Mouse (Mus musculus): ENCODE data around the gene Ivns1abp. TPM values are rescaled to one million over a fixed set of nuclear protein-coding genes. Genes with fewer than 3 reads are reported as not detected.
"Not testable (repeated sequence)": the region's sequence is repeated elsewhere in the genome, so short reads cannot be mapped to it uniquely, and the experiment has no call there.

Ivns1abp gene
- polyA plus RNA-seq, 1 experiment from 2014 or later, result 221 TPM

DNA sequence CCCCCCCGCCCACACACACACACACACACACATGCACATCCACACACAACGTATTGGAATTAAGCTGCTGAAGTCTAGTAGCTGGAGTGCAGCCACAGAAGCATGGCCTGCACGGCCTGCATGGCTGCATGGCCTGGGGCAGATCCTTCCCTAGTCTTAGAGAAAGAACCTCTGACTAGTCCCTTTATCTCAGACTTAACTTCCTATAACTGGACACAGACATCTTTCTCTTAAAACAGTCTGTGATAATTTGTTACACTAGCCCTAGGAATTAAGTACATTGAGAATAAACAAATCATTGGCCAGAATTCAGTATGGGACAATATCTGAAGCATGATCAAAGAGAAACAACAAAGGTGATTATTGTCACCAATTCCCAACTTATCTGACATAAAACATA is 2.0 kb upstream of the Ivns1abp start:
- Histone ChIP-seq H3K36me3 (no peaks in the 10 kb centered on the region), H3K4me2 (peak overlapping the region; percentile 81), H3K27me3 (replicated peaks) (no peaks in the 10 kb centered on the region), H3K4me3 (peak overlapping the region; percentile 94; the same call in 1 of the 2 replicates), H3K9ac (peak overlapping the region; percentile 91), H3K27ac (replicated peaks) (peak overlapping the region; percentile 97), H3K9me3 (no peaks in the 10 kb centered on the region), H3K4me1 (peaks cover 71% of the 10 kb centered on the region)
- 45% methylated on average over 3 of the region's 3 CpGs for WGBS
- ATAC-seq (ENCODE audit: extremely low read depth, insufficient number of reproducible peaks, low FRiP score, low TSS enrichment), result no peak

DNA sequence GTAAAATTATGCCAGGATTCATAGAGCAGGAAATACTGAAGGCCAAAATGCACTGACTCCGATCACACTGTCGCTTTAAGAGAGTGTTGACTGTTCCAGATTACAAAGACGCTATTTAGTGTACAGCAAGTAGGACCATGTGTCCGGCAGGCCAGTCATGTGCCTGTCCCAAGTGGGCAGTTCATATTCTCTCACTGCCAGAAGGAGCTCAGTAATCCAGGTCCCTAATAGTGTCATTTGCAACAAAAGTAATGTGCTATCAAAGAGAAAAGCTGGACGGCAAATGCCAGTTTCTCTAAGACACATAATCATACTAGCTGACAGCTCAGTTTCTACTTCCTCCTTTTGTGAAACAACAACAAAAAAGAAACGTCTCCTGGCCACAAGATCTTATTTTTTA is 1.3 kb upstream of the Ivns1abp start:
- ATAC-seq (ENCODE audit: extremely low read depth, insufficient number of reproducible peaks, low FRiP score, low TSS enrichment), result no peak
- H3K4me1 ChIP-seq, result peaks cover 72% of the 10 kb centered on the region
- peak overlapping the region; percentile 91 for H3K9ac ChIP-seq

DNA sequence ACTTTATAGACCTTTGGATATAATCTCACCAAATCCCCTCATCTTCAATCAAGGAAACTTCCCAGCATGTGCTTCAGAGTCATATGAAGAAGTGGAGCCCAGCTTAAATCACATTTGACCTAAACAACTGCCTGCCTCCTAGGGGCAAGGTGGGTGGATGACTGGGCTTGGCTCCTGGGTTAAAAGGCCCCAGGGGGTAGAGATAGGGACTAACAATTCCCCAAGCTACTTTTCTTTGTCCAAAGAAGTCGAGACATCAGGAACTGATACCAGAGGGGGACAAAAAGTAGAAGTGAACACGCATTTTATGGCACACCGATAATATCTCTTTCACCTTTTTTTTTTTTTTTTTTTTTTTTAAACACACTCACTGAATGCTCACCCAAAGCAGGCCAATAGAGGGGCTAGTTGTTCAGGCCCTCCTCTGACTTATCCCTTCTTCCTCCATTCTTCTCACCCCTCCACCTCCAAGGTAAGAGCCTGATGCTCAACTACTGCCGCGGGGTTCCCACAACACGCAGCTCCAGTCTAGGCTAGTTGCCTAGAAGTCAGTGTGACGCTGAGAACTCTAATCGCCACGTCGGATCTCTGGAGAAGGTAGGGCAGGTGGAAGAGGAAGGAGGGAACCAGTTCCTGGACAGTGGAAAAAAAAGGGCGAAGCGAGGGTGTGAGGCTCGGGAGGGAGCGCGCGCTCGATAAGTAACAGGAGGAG is 550 bp upstream of the Ivns1abp start:
- under 1% methylated on average over 17 of the region's 17 CpGs for WGBS
- H3K4me3 ChIP-seq, result peak overlapping the region; percentile 94
- H3K4me2 ChIP-seq, result peak overlapping the region; percentile 81
- H3K27me3 ChIP-seq (replicated peaks), result no peaks in the 10 kb centered on the region
- no peaks in the 10 kb centered on the region for H3K36me3 ChIP-seq
- no peaks in the 10 kb centered on the region for H3K9me3 ChIP-seq
- H3K9ac ChIP-seq, result peak overlapping the region; percentile 91
- ATAC-seq (ENCODE audit: extremely low read depth, insufficient number of reproducible peaks, low FRiP score, low TSS enrichment), result no peak
- H3K27ac ChIP-seq (replicated peaks), result peak overlapping the region; percentile 97
- H3K4me1 ChIP-seq, result peaks cover 71% of the 10 kb centered on the region

More for the DNA sequence above, 1.3 kb upstream of the Ivns1abp start:
- H3K36me3 ChIP-seq, result no peaks in the 10 kb centered on the region
- H3K27ac ChIP-seq (replicated peaks), result peak overlapping the region; percentile 97
- peak overlapping the region; percentile 81 for H3K4me2 ChIP-seq
- peak overlapping the region; percentile 94 for H3K4me3 ChIP-seq
- WGBS, result 16% methylated on average over 6 of the region's 6 CpGs
- H3K27me3 ChIP-seq (replicated peaks), result no peaks in the 10 kb centered on the region
- H3K9me3 ChIP-seq, result no peaks in the 10 kb centered on the region

DNA sequence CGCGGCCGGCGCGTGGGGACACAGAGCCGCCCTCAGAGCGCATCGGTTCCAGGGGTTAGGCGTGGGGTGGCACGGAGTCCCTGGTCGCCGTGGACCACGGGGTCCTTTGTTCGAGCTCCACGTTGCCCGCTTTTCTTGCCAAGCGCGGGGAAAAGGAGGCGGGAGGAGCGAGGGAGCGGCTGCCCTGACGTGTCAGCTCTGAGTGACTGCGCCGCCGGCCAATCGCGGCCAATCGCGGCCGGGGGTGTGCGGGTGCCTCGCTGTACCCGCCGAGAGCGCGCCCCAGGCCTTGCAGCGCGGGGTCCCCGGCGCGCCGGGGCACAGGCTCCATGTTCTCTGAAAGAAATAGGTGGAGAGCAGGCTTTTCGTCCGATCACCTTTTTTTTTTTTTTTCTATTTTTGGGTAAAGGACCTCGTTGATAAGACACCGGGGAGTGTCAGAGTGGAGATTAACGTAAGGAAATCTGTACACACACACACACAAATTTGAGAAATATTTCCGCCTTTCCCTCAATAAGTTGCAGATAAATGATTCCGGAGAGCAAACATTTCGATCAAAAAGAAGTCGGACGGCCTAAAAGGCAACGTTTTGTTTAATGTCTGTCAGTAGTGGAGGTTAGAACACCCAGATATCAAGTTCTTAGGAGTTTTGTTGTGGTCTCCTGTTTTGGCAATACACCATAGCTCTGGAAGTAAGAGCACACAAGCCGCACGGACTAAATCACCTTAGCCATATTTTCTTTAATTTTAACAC is 1.0 kb downstream of the Ivns1abp start:
- no peaks in the 10 kb centered on the region for H3K27me3 ChIP-seq (replicated peaks)
- peaks cover 67% of the 10 kb centered on the region for H3K4me1 ChIP-seq
- peak overlapping the region; percentile 94 for H3K4me3 ChIP-seq
- H3K27ac ChIP-seq (replicated peaks), result peak overlapping the region; percentile 97
- H3K9me3 ChIP-seq, result no peaks in the 10 kb centered on the region
- ATAC-seq (ENCODE audit: extremely low read depth, insufficient number of reproducible peaks, low FRiP score, low TSS enrichment), result peak; percentile 62
- H3K36me3 ChIP-seq, result peaks cover 10% of the 10 kb centered on the region
- peak overlapping the region; percentile 81 for H3K4me2 ChIP-seq
- under 1% methylated on average over 54 of the region's 55 CpGs for WGBS
- peak overlapping the region; percentile 99 for H3K9ac ChIP-seq

DNA sequence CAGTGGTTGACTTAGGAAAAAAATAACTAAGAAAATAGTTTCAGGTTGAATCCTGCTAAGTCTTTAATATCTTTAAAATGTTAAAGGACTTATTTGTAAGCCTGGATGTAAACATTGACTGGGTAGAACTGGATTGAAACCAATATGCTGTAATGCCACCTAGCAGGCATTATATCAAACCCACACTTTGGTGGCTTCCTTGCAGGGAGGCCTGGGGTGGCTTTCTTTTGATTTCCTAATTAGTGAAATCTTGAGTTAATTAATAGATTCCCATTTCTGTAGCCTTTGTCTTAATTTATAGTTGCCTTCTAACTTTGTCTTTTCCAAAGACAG is 1.6 kb downstream of the Ivns1abp start:
- H3K4me3 ChIP-seq, result peak overlapping the region; percentile 94
- H3K4me2 ChIP-seq, result peak overlapping the region; percentile 81
- peaks cover 15% of the 10 kb centered on the region for H3K36me3 ChIP-seq
- no peaks in the 10 kb centered on the region for H3K9me3 ChIP-seq
- H3K27me3 ChIP-seq (replicated peaks), result no peaks in the 10 kb centered on the region
- peak overlapping the region; percentile 99 for H3K9ac ChIP-seq
- H3K4me1 ChIP-seq, result peaks cover 67% of the 10 kb centered on the region
- no peak for ATAC-seq (ENCODE audit: extremely low read depth, insufficient number of reproducible peaks, low FRiP score, low TSS enrichment)
- H3K27ac ChIP-seq (replicated peaks), result peak overlapping the region; percentile 97

DNA sequence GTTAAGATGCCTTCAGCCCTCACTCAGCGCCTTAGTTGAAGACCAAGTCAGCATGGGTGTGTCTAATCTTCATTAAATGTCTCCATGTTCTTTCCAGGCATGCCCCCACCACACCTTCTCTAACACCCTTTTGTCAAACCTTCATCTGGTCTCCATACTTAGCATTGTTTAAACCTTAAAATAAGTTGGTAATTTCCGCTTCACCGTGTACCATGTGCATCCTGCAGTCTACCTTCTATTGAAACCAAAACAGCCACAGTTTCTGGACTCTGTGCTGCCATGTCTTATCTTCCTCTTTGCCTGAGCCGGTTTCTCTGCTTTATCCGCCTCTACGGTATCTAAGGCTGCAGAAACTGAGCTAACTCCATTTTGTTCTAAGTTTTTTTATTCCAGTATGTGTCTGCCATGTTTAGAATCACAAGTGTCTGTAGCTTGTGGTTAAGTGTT is 2.4 kb downstream of the Ivns1abp start:
- Histone ChIP-seq H3K9ac (peak overlapping the region; percentile 99), H3K4me2 (peak overlapping the region; percentile 81)

DNA sequence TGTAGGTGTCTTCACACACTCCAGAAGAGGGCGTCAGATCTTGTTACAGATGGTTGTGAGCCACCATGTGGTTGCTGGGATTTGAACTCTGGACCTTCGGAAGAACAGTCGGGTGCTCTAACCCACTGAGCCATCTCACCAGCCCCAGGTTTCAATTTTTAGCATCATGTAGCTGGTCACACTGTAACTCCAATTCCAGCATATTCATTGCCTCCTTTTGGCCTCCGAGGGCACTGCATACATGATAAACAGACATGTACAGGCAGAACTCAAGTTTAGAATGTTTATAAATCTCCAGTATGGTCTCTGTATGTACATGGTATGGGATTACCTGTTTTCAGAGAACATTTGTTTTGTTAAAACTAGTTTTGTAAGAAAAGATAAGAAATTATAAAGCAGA is 4.0 kb downstream of the Ivns1abp start:
- 75% methylated on average over 4 of the region's 4 CpGs for WGBS
- peak overlapping the region; percentile 43 for H3K4me2 ChIP-seq
- H3K36me3 ChIP-seq, result peaks cover 40% of the 10 kb centered on the region
- H3K27ac ChIP-seq (replicated peaks), result peak overlapping the region; percentile 44; the same call in 1 of the 2 replicates
- ATAC-seq (ENCODE audit: extremely low read depth, insufficient number of reproducible peaks, low FRiP score, low TSS enrichment); H3K4me3 ChIP-seq; H3K27me3 ChIP-seq (replicated peaks); H3K9me3 ChIP-seq: not testable (repeated sequence)
- peak overlapping the region; percentile 54; the same call in 1 of the 2 replicates for H3K9ac ChIP-seq
- peaks cover 42% of the 10 kb centered on the region for H3K4me1 ChIP-seq

More for the DNA sequence above, 2.4 kb downstream of the Ivns1abp start:
- Histone ChIP-seq H3K36me3 (peaks cover 24% of the 10 kb centered on the region), H3K4me3 (peak overlapping the region; percentile 94), H3K27me3 (replicated peaks) (no peaks in the 10 kb centered on the region), H3K27ac (replicated peaks) (peak overlapping the region; percentile 97), H3K9me3 (no peaks in the 10 kb centered on the region), H3K4me1 (peaks cover 58% of the 10 kb centered on the region)
- no peak for ATAC-seq (ENCODE audit: extremely low read depth, insufficient number of reproducible peaks, low FRiP score, low TSS enrichment)
- WGBS, result 8% methylated on average over 6 of the region's 6 CpGs

DNA sequence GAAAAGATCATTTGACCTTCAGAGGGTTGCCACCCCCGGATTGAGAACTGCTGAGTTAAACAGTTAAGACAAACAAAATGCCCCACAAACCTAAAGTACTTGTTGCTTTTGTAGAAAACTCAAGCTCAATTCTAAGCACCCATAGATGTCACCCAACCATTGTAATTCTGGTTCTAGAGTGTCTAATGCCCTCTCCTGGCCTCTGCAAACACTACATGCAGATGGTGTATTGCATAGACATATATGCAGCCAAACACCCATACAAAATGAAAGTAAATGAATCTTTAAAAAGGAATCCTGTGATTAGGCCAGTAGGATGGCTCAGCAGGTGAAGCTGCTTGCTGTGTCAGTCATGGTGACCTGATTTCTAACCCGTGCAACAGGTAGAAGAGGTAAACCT is 8.6 kb downstream of the Ivns1abp start:
- Histone ChIP-seq H3K9ac (no peak overlapping the region), H3K4me3 (no peak overlapping the region), H3K4me2 (no peak overlapping the region), H3K27ac (replicated peaks) (no peak overlapping the region), H3K27me3 (replicated peaks) (no peaks in the 10 kb centered on the region), H3K9me3 (no peaks in the 10 kb centered on the region), H3K36me3 (peaks cover 84% of the 10 kb centered on the region), H3K4me1 (peaks cover 22% of the 10 kb centered on the region)
- ATAC-seq (ENCODE audit: extremely low read depth, insufficient number of reproducible peaks, low FRiP score, low TSS enrichment), result no peak
- 88% methylated on average over 2 of the region's 2 CpGs for WGBS

DNA sequence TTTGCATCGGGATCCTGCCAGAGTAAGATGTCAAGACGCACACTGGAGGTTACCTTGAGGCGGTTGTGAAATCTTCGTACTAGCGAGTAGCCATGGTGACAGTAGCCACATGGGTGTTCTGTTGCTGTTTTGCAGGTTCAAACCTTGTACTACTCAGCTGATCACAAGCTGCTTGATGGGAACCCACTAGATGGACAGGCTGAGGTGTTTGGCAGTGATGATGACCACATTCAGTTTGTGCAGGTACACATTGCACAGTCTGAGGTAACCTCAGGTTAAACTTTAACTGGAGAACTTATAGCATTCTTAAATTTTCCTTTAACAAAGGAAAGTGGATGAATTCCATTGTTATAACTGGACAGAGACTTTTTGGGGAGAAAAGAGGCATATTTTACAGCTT is 11.7 kb downstream of the Ivns1abp start:
- Histone ChIP-seq H3K9me3 (no peaks in the 10 kb centered on the region), H3K4me3 (no peak overlapping the region), H3K27ac (replicated peaks) (no peak overlapping the region), H3K4me1 (no peaks in the 10 kb centered on the region), H3K9ac (no peak overlapping the region), H3K36me3 (peaks cover 98% of the 10 kb centered on the region), H3K4me2 (no peak overlapping the region), H3K27me3 (replicated peaks) (no peaks in the 10 kb centered on the region)
- WGBS, result 94% methylated on average over 5 of the region's 5 CpGs
- no peak for ATAC-seq (ENCODE audit: extremely low read depth, insufficient number of reproducible peaks, low FRiP score, low TSS enrichment)

DNA sequence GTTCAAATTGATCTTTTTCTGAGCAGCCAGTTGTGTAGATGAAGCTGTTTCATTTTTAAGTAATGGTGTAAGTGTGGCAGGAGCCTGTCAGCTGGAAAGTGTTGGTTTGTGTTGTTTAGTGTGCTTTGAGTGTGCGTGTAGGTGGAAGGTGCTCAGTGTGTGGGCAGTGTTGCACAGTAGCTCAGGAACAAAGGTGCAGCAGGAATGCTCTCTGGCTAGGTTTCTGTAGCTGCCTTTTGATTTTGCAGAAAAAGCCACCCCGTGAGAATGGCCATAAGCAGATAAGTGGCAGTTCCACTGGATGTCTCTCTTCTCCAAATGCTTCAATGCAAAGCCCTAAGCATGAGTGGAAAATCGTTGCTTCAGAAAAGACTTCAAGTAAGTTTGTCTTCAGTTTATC is 15.1 kb downstream of the Ivns1abp start:
- H3K4me1 ChIP-seq, result no peaks in the 10 kb centered on the region
- no peak for ATAC-seq (ENCODE audit: extremely low read depth, insufficient number of reproducible peaks, low FRiP score, low TSS enrichment)
- 89% methylated on average over 3 of the region's 3 CpGs for WGBS
- no peak overlapping the region for H3K27ac ChIP-seq (replicated peaks)
- H3K4me2 ChIP-seq, result no peak overlapping the region
- H3K9ac ChIP-seq, result no peak overlapping the region
- H3K9me3 ChIP-seq, result no peaks in the 10 kb centered on the region
- H3K27me3 ChIP-seq (replicated peaks), result no peaks in the 10 kb centered on the region
- no peak overlapping the region for H3K4me3 ChIP-seq
- peaks cover 97% of the 10 kb centered on the region for H3K36me3 ChIP-seq

DNA sequence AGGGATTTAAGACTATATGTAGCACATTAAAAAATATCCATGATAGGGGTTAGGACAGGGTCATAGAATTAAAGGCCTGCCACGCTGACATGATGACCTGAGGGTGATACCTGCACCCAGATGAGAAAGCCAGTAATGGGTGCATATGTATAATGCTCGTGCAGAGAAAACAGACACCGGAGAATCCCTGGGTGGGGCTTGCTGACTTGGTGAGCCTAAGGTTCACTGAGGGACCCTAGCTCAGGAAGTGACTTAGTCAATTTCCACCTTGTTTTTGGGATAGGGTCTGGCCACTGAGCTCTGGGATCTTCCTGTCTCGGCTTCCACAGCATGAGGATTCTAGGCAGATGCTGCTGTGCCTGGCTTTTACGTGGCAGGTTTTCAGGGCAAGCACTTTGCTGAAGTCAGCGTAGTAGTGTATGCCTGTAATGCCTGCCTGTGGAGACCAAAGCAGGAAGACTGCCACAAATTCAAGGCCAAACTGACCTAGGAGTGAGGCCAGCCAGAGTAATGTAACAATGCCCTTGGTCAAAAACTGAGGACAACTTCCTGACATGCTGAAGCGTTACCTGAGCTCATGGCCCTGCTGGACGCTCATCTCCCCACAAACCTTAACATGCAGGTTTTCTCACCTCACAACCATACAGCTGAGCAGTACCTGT is 22.8 kb downstream of the Ivns1abp start:
- Histone ChIP-seq H3K4me3 (no peak overlapping the region), H3K9me3 (no peaks in the 10 kb centered on the region), H3K27ac (replicated peaks) (no peak overlapping the region), H3K4me1 (peaks cover 13% of the 10 kb centered on the region), H3K4me2 (no peak overlapping the region), H3K36me3 (peaks cover 88% of the 10 kb centered on the region), H3K27me3 (replicated peaks) (no peaks in the 10 kb centered on the region), H3K9ac (no peak overlapping the region)
- no peak for ATAC-seq (ENCODE audit: extremely low read depth, insufficient number of reproducible peaks, low FRiP score, low TSS enrichment)
- WGBS, result 85% methylated on average over 8 of the region's 8 CpGs
